Mouse (Mus musculus) cerebellum, postnatal 4 days (tissue): ENCODE measurements around the gene Gm20708.

Experiments
- DNase-seq, 2 experiments: peaks; one replicate each; pipeline ENCODE4 v3.0.0; 2022; ENCODE audit warnings: low spot score in 2 of 2, mixed read lengths in 1 of 2

Gm20708 gene

GRCm38 (mm10) chr11:117863174-117863856 lies 53.8 kb downstream of the Gm20708 start:
- DNase-seq: no peak

GRCm38 (mm10) chr11:117864805-117865204 lies 55.3 kb downstream of the Gm20708 start:
- no peak for DNase-seq

GRCm38 (mm10) chr11:117865988-117866387 lies 56.5 kb downstream of the Gm20708 start:
- no peak for DNase-seq

- peak; percentile 64 to 81 for DNase-seq
These were observed 61.4 kb downstream of the Gm20708 start for GRCm38 (mm10) chr11:117870688-117871365.

DNA sequence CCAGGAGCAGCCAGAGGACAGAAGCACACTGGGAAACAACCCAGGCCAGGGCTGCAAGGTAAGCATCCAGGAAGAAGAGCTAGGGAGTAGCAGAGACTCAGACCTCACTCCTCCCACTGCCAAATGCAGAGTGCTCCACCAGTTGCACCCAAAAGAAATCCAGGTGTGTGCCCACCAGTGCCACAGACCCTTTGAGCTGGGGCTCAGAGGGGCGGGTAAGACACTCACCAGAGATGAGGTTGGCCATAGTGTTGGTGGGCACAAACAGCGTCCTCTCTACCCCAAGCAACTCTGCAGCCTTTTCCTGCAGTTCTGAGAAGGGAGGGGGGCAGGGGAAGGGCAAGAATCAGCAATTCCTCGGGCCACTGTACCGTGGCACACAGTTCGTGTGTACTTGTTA lies 61.9 kb downstream of the Gm20708 start:
- DNase-seq: no peak

GRCm38 (mm10) chr11:117871911-117872584 lies 62.6 kb downstream of the Gm20708 start:
- no peak for DNase-seq

- peak; percentile 51 to 74 for DNase-seq
These were observed 63.6 kb downstream of the Gm20708 start, which contains the start of gene Tha1 for GRCm38 (mm10) chr11:117872861-117873608. Gene Tha1, minus strand, starts transcription at chr11:117873481.

- no peak for DNase-seq
These were observed 65.0 kb downstream of the Gm20708 start for GRCm38 (mm10) chr11:117874419-117874818.

GRCm38 (mm10) chr11:117875681-117876080 lies 66.2 kb downstream of the Gm20708 start:
- DNase-seq: no peak

DNA sequence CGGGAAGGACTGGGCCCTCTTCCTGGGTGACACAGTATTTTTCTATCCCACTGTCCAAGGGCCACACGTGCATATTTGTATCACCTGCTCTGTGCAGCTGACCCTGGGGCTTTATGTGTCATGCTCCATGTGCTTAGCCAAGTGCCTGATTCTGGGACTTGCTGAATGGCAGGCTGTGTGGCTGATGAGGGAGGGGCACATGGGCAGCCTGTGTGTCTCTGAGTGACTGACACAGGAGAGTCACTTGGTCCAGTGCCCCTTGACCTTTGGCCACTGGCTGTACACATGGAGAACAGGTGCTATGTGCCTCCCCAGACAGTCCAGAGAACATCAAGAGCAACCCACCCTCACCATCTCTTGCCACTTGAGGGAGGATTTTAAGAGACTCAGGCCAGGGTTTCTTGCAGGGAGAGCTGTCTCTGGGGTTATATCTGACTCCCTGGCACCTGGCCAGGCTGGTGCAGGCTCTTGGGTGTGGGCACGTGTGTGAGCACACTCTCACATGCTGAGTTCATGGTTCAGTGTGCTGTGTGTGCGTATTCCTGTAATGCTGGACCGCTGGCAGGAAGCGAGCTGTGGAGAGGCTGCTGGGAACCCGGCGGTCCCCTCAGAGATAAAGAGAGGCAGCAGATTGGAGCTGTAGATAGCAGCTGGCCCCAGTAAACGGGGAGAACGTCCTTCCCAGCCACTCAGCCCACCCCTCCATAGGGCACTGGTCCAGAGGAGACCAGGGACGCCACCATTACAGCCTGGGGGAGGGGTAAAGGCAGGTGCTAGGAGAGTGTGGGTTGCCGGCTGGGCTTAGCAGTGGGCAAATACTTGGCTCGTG lies 68.7 kb downstream of the Gm20708 start:
- DNase-seq: peak in 1 of 2 experiments; percentile 66

DNA sequence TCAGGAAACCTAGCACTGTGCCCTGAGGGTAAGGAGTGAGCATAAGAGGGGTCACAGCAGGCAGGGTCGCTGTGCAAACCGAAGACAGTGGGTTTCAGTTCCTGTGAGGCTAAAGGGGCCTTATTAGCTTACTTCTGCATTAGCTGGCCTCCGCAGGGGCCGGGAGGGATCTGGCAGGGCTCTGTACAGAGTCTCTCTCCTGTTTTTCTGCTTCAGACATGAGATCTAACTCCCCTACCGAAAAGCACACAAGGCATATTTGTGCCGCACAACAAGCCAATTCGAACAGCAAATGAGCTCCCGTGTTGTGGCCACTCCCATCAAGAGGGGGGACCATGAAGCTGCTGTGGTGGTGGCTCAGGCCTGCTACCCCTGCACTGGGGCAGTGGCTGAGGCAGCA lies 69.4 kb downstream of the Gm20708 start:
- DNase-seq: no peak

- DNase-seq: no peak
These were observed 70.2 kb downstream of the Gm20708 start for GRCm38 (mm10) chr11:117879676-117880075.

- peak in 1 of 2 experiments; percentile 50 for DNase-seq
These were observed 71.0 kb downstream of the Gm20708 start for GRCm38 (mm10) chr11:117880336-117880976.

DNA sequence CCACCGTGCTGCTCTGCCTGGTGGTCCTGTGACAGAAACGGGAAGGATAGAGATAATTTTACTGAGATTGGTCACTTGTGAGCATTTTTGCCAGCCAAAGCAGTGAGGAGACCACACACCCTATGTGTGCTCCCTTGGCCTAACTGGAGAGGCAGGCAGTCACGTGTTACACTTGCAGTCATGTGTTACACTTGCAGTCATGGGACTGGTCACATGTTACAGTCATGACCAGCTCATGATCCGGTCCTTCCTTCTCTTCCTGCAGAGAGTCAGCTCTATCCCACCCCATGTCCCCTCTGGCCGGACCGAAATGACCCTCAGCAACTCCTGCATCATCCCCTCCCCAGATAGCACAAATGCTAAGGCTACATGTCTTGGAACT lies 71.5 kb downstream of the Gm20708 start:
- DNase-seq: no peak

DNA sequence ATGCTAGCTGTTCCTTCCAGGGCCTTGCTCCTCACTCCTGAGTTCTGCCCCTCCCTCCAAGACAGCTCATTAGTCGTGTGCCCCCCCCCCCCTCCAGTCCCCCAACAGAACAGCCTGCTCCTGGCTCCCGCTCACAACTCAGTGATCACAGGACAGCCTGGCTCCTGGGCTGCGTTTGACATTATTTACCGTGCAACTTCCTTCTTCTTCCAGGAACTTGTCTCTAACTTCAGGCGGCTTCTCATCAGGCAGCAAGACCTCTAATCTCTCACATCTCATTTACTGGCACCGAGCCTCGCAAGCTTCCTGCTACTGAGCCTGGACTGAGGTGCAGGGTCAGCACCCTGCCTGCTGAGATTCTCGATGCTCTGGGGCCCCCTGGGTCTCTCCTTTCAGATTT lies 72.3 kb downstream of the Gm20708 start:
- DNase-seq: no peak

GRCm38 (mm10) chr11:117882208-117882607 lies 72.7 kb downstream of the Gm20708 start:
- DNase-seq: no peak

DNA sequence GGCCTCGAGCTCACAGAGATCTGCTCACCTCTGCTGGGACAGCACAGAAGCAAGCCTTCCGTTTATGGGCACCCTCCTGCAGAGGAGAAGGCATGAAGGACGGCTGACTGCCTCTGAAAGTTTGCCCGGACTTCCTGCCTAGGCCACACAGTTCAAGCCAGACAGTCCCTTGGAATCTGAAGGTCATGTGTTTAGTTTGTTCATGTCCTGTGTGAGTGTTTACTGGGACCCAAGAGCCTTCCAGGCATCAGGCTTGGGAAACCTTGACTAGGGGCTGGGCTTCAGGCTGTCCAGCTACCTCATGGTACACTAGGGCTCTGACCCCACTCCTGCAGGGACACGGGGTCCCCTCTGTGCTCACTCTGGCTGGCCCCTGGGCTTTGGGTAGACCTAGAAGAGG lies 76.5 kb downstream of the Gm20708 start:
- no peak for DNase-seq

GRCm38 (mm10) chr11:117888168-117888852 lies 78.8 kb downstream of the Gm20708 start:
- DNase-seq: no peak

- DNase-seq: no peak
These were observed 79.7 kb downstream of the Gm20708 start for GRCm38 (mm10) chr11:117888853-117889822.
